Mouse (Mus musculus): ENCODE measurements around the gene Akr1c19. TPM values are rescaled to one million over a fixed set of nuclear protein-coding genes. Genes with fewer than 3 reads are reported as not detected.
"Not testable (repeated sequence)": the region's sequence is repeated elsewhere in the genome, so short reads cannot be mapped to it uniquely, and the experiment has no call there.

The Akr1c19 gene
- polyA plus RNA-seq (2012; rRNA removed) (0.15 and 0.39 TPM in 2 replicates), polyA plus RNA-seq (2014; fragmentation: Nextera tagmentation; extraction: Ambion mirVana) (0.26 and 0.40 TPM in 2 replicates)

DNA sequence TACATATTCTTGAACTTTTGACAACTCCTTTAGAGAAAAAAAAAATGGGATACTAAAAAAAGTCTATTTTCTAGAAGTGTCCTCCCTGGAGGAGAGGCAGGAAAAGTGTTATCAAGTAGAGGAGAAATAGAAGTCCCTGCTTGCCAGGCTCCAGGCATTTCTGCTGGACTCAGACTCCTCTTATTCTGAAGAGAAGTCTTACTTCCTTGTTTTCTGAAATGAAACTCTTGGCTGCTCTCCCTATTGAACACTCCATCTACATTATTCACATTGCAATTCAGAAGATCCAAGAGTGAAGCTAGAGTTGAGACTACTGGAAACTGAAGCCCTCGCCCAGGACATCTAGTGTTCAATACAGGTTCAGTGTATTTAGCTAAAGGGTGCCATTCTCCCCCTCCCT, at the start of gene Akr1c19:
TSS of gene Akr1c19 (plus strand) at position 260 of the 400 bp plus-strand sequence.
- no peaks in the 10 kb centered on the region for H3K9me3 ChIP-seq (ENCODE audit: control insufficient read depth, low read length)
- H3K27ac ChIP-seq (replicated peaks; ENCODE audit: low read depth, low read length) = no peak within 1 kb of the TSS
- WGBS = 64% methylated on average over 1 of the region's 1 CpGs
- no peak within 1 kb of the TSS for H3K4me2 ChIP-seq (replicated peaks; ENCODE audit: low read depth, low read length, severe bottlenecking)
- no peak for ATAC-seq (ENCODE audit: low FRiP score, low read depth)
- TF ChIP-seq POLR2A (IDR thresholded peaks at IDR 0.05; ENCODE audit: borderline replicate concordance, extremely low read depth, insufficient read depth, insufficient read length) = no peak
- DNase-seq (ENCODE audit: low spot score) = no peak
- no peak within 1 kb of the TSS for H3K4me3 ChIP-seq (replicated peaks; ENCODE audit: low read length)
- H3K27me3 ChIP-seq (ENCODE audit: control insufficient read depth, insufficient read depth, low read length) = no peaks in the 10 kb centered on the region
- H3K36me3 ChIP-seq (ENCODE audit: control insufficient read depth, insufficient read depth, low read length) = no peaks in the 10 kb centered on the region
- no peaks in the 10 kb centered on the region for H3K4me1 ChIP-seq (ENCODE audit: control insufficient read depth, insufficient read depth, low read length)
- H3K9ac ChIP-seq (ENCODE audit: low read depth, low read length, severe bottlenecking) = no peak within 1 kb of the TSS

DNA sequence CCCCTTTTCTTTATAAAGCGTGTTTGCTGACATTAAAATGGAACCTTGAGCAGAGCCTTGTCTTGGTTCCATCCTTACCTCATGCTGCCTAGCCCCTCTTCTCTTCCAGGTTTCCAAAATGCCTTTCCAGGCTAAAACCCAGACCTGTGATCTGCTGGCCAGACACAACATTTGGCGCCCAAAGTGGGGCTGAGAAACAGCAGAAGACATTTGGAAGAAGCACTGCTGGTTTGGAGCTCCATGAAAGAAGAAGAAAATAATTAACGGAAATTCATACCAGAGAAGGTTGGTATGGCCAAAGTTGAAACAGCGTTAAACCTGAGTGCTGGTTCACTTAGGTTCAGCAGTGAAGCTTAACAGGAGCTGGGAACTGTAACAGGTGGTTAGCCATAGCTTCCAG, 47.2 kb upstream of the Akr1c19 start:
- H3K27ac ChIP-seq (replicated peaks; ENCODE audit: low read depth, low read length); H3K4me1 ChIP-seq (ENCODE audit: control insufficient read depth, insufficient read depth, low read length); H3K27me3 ChIP-seq (ENCODE audit: control insufficient read depth, insufficient read depth, low read length); H3K4me3 ChIP-seq (replicated peaks; ENCODE audit: low read length); H3K9me3 ChIP-seq (ENCODE audit: control insufficient read depth, low read length); H3K9ac ChIP-seq (ENCODE audit: low read depth, low read length, severe bottlenecking); ATAC-seq (ENCODE audit: low FRiP score, low read depth); H3K4me2 ChIP-seq (replicated peaks; ENCODE audit: low read depth, low read length, severe bottlenecking); H3K36me3 ChIP-seq (ENCODE audit: control insufficient read depth, insufficient read depth, low read length); DNase-seq (ENCODE audit: low spot score): not testable (repeated sequence)
- WGBS = 94% methylated on average over 4 of the region's 4 CpGs

DNA sequence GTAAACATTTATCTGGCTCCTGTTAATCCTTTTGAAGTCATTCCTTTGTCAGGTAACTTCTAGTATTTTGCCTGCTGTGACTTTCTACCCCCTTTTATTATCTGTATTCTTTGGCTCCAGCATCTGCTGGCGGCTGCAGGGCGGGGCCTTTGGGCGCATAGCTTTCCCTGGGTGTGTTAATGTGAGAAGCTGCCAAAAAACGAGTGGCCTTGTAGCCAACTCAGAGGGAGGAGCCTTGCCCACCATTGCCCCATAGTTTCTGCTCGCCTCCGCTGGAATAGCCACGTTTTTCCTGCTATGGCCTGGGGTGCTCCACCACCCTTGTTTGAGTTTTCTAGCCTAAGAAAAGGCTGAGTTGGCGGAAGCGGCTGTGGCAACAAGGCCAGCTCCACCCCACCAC, 45.4 kb upstream of the Akr1c19 start:
- no peaks in the 10 kb centered on the region for H3K9me3 ChIP-seq (ENCODE audit: control insufficient read depth, low read length)
- no peaks in the 10 kb centered on the region for H3K27me3 ChIP-seq (ENCODE audit: control insufficient read depth, insufficient read depth, low read length)
- WGBS = 66% methylated on average over 9 of the region's 9 CpGs

DNA sequence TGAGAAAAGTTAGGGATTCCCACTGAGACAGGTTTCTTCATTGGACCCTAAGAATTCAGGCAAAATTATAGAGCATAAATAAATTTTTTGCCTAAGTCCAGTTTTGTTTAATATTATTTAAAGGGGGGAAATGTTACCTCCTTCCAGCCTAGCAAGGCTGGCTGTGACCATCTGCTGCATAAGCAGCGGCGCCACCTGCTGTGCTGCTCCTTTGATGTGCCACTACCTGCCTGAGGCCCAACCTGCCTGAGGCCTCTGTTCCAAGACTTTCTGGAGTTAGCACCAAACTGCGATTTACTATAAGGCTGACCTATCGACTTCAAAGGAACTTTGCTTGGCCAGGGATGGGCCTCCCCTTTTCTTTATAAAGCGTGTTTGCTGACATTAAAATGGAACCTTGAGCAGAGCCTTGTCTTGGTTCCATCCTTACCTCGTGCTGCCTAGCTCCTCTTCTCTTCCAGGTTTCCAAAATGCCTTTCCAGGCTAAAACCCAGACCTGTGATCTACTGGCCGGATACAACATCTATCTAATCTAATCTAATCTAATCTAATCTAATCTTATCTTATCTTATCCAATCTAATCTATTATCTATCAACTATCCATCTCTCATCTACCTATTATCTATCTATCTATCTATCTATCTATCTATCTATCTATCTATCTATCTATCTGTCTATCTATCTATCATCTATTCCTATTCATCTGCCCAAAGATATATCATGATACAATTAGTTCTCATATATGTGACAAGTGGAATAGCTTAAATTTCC, 41.7 kb upstream of the Akr1c19 start:
- DNase-seq (ENCODE audit: low spot score); H3K27ac ChIP-seq (replicated peaks; ENCODE audit: low read depth, low read length); H3K4me3 ChIP-seq (replicated peaks; ENCODE audit: low read length); H3K36me3 ChIP-seq (ENCODE audit: control insufficient read depth, insufficient read depth, low read length); H3K4me1 ChIP-seq (ENCODE audit: control insufficient read depth, insufficient read depth, low read length); H3K9ac ChIP-seq (ENCODE audit: low read depth, low read length, severe bottlenecking); H3K4me2 ChIP-seq (replicated peaks; ENCODE audit: low read depth, low read length, severe bottlenecking); H3K27me3 ChIP-seq (ENCODE audit: control insufficient read depth, insufficient read depth, low read length); ATAC-seq (ENCODE audit: low FRiP score, low read depth); H3K9me3 ChIP-seq (ENCODE audit: control insufficient read depth, low read length): not testable (repeated sequence)
- WGBS = 55% methylated on average over 7 of the region's 7 CpGs

More for the DNA sequence above, 45.4 kb upstream of the Akr1c19 start:
- Histone ChIP-seq H3K9ac (ENCODE audit: low read depth, low read length, severe bottlenecking) (no peak overlapping the region), H3K4me3 (replicated peaks; ENCODE audit: low read length) (no peak overlapping the region), H3K4me2 (replicated peaks; ENCODE audit: low read depth, low read length, severe bottlenecking) (no peak overlapping the region), H3K27ac (replicated peaks; ENCODE audit: low read depth, low read length) (no peak overlapping the region), H3K4me1 (ENCODE audit: control insufficient read depth, insufficient read depth, low read length) (no peaks in the 10 kb centered on the region), H3K36me3 (ENCODE audit: control insufficient read depth, insufficient read depth, low read length) (no peaks in the 10 kb centered on the region)
- DNase-seq (ENCODE audit: low spot score) (no peak), ATAC-seq (ENCODE audit: low FRiP score, low read depth) (no peak)
- TF ChIP-seq POLR2A (IDR thresholded peaks at IDR 0.05; ENCODE audit: borderline replicate concordance, extremely low read depth, insufficient read depth, insufficient read length) = no peak

DNA sequence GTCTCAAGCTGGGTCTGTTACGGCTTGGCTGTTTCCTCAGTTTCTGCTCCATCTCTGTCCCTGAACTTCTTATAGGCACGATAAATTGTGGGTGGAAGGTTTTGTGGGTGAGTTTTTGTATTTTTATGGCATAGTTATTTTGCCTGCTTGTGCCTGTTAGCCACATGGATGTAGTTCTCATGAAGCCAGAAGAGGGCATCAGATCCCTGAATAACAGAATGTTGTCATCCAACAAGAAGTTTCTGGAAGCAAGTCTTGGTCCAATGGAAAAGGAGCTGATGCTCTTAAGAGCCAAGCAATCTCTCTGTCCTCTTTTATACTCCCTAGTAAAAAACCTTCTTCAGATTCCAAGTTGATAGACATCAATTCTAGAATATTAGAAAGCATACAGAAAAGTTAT, 40.3 kb upstream of the Akr1c19 start:
- ATAC-seq (ENCODE audit: low FRiP score, low read depth) = no peak
- Histone ChIP-seq H3K36me3 (ENCODE audit: control insufficient read depth, insufficient read depth, low read length) (no peaks in the 10 kb centered on the region), H3K27ac (replicated peaks; ENCODE audit: low read depth, low read length) (no peak overlapping the region), H3K9ac (ENCODE audit: low read depth, low read length, severe bottlenecking) (no peak overlapping the region), H3K4me3 (replicated peaks; ENCODE audit: low read length) (no peak overlapping the region), H3K27me3 (ENCODE audit: control insufficient read depth, insufficient read depth, low read length) (no peaks in the 10 kb centered on the region), H3K4me1 (ENCODE audit: control insufficient read depth, insufficient read depth, low read length) (no peaks in the 10 kb centered on the region), H3K9me3 (ENCODE audit: control insufficient read depth, low read length) (no peaks in the 10 kb centered on the region), H3K4me2 (replicated peaks; ENCODE audit: low read depth, low read length, severe bottlenecking) (no peak overlapping the region)
- no peak for DNase-seq (ENCODE audit: low spot score)
- TF ChIP-seq POLR2A (IDR thresholded peaks at IDR 0.05; ENCODE audit: borderline replicate concordance, extremely low read depth, insufficient read depth, insufficient read length) = no peak
- 58% methylated on average over 2 of the region's 2 CpGs for WGBS

Data from limb, embryonic 14.5 days (tissue).